Mouse (Mus musculus) splenic B cell, adult 2 months (primary cell): ENCODE results near the gene Cdc37.

Experiments
- DNase-seq: peaks from one replicate; pipeline ENCODE4 v3.0.0-alpha.2; 2011; ENCODE audit warnings: low read depth, low spot score
- H3K27me3 ChIP-seq: 2 replicates; pipeline ENCODE4 v1.6.1; 2012; ENCODE audit warnings: mild to moderate bottlenecking, low read length, moderate library complexity, mixed read lengths; ENCODE audit not compliant: control insufficient read depth, poor library complexity, insufficient read depth, severe bottlenecking
- H3K36me3 ChIP-seq: 2 replicates; pipeline ENCODE4 v1.6.1; 2012; ENCODE audit warnings: mild to moderate bottlenecking, low read length, moderate library complexity, mixed read lengths; ENCODE audit not compliant: control insufficient read depth, poor library complexity, insufficient read depth, severe bottlenecking

Gene Cdc37

GRCm38 (mm10) chr9:21107607-21108237, 42.1 kb downstream of the Cdc37 start:
- no peaks in the 10 kb centered on the region for H3K27me3 ChIP-seq
- H3K36me3 ChIP-seq, result peaks cover 4% of the 10 kb centered on the region
- DNase-seq, result no peak

DNA sequence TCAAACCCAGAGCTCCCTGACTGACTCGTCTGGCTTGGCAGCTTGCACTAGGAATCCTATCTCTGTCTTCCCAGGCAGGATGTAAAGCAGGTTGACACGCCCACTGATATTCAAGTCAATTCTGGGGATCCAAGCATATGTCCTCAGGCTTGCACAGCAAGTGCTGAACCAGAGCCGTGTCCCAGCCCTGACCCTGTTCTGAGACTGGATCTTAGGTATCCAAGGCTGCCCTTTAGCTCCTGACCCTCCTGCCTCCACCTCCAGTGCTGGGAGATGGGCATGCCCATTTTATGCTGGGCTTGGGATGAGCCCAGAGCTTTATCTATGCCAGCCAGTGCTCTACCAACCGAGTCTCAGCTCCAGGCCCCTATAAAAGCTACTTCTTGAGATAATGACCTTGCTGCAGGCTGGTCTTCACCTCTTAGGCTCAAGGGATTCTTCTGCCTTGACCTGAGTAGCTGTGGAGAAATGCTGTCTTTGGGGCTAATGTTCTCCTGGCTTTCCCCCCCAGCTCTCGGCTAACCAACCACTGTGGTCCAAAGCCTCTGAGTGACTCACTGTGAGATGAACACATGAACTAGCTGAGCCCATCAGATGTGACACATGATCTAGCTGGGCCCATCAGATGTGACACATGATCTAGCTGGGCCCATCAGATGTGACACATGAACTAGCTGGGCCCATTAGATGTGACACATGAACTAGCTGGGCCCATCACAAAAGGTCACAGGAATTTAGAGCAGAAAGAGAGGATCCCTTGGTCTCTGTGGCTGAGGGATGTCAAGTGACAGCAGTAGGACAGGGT, 43.8 kb downstream of the Cdc37 start:
- Histone ChIP-seq H3K36me3 (peaks cover 4% of the 10 kb centered on the region), H3K27me3 (no peaks in the 10 kb centered on the region)
- no peak for DNase-seq

GRCm38 (mm10) chr9:21104814-21105213, 45.0 kb downstream of the Cdc37 start:
- peaks cover 4% of the 10 kb centered on the region for H3K36me3 ChIP-seq
- DNase-seq, result no peak
- no peaks in the 10 kb centered on the region for H3K27me3 ChIP-seq

DNA sequence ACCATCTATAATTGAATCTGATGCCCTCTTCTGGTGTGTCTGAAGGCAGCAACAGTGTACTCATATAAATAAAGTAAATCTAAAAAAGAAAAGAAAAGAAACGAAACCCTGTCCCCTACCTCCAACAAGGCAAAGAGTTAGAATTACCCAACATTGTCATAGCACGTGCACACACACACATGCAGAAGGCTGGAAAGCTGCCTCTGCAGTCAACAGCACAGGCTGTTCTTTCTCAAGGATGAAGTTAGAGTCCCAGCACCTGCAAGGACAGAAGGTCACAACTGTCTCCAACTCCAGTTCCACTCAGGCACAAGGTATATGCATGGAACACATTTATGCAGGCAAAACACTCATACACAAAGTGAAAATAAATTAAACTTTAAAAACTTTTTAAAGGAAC, 47.7 kb downstream of the Cdc37 start:
- no peak for DNase-seq
- peaks cover 4% of the 10 kb centered on the region for H3K36me3 ChIP-seq

GRCm38 (mm10) chr9:21100447-21101161, 49.2 kb downstream of the Cdc37 start:
- H3K36me3 ChIP-seq, result peaks cover 4% of the 10 kb centered on the region
- no peaks in the 10 kb centered on the region for H3K27me3 ChIP-seq
- no peak for DNase-seq

More for the DNA sequence above, 47.7 kb downstream of the Cdc37 start:
- no peaks in the 10 kb centered on the region for H3K27me3 ChIP-seq

GRCm38 (mm10) chr9:21097793-21098192, 52.0 kb downstream of the Cdc37 start:
- DNase-seq, result no peak
- H3K36me3 ChIP-seq, result no peaks in the 10 kb centered on the region
- no peaks in the 10 kb centered on the region for H3K27me3 ChIP-seq

GRCm38 (mm10) chr9:21095958-21096357, 53.8 kb downstream of the Cdc37 start:
- Histone ChIP-seq H3K36me3 (no peaks in the 10 kb centered on the region), H3K27me3 (no peaks in the 10 kb centered on the region)
- no peak for DNase-seq

GRCm38 (mm10) chr9:21093423-21093822, 56.4 kb downstream of the Cdc37 start:
- no peaks in the 10 kb centered on the region for H3K27me3 ChIP-seq
- no peaks in the 10 kb centered on the region; the same call in 1 of the 2 replicates for H3K36me3 ChIP-seq
- no peak for DNase-seq

DNA sequence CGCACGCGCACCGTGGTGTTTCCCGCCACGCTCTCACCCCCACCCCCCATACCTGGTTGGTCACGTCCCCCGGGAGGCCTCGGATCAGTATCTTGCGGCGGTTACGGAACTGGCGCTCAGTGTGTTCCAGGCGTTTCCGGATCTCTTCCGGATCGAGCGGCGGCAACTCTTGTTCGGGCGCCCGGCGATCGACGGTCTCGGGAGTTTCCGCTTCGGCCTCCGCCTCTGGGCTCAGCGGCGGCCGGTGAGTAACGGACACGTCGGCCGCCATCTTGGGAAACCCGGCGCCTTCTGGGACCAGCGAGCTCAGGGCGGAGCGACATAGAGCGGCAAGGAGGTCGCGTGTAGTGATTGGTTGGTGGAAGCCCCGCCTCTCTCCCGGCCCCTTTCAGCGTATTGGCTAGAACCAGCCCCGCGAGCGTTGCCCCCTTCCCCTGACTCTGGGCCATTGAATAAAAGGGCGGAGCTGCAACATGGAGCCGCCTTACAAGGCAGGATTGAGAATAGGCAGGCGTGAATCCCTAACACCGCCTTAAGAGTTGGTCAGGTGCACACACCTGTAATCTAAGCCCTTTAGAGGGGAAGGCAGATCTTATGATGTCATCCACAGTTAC, 58.0 kb downstream of the Cdc37 start, which contains the start of the genes Gm38431 and Raver1:
Gene Gm38431, minus strand, starts transcription at position 291 of the 614 bp plus-strand sequence.
Gene Raver1, minus strand, starts transcription at position 302 of the 614 bp plus-strand sequence.
- peak; percentile 98 for DNase-seq
- H3K36me3 ChIP-seq, result peaks cover 2% of the 10 kb centered on the region; the same call in 1 of the 2 replicates
- no peaks in the 10 kb centered on the region for H3K27me3 ChIP-seq

DNA sequence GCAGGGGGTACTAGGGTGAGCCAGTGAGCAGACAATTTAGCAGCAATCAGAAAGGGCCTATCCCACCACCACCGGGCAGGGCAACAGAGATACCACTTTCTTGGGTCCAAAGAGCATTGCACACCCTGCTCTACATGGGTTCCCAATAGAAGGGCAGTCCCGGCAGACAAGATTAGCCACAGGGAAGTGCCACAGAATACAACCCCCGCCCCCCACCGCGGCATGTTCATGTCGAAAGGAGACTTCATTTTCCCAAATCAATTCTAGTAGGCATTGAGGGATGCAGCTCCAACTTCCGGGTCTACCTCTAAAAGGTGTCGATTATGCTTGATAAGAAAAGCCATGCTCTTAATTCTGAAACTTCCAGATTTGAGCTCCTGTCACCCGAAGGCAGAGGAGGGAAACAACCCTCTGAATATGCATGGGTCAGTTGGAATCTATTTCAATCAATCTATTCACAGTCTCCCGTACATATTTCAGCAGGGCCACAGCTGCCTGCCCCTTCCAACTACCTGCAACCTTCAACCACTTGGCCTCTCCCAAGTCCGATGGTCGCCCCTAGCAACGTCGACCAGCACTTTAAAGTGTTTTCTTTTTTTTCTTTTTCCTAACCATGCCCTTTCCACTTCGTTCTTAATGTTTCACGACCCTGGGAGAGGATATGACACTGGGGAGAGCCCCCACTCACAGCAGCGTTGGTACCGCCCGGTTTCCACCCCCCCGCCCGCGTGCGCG, 58.6 kb downstream of the Cdc37 start:
- Histone ChIP-seq H3K27me3 (no peaks in the 10 kb centered on the region), H3K36me3 (peaks cover 2% of the 10 kb centered on the region; the same call in 1 of the 2 replicates)
- peak; percentile 13 for DNase-seq

GRCm38 (mm10) chr9:21090537-21090936, 59.2 kb downstream of the Cdc37 start:
- Histone ChIP-seq H3K27me3 (no peaks in the 10 kb centered on the region), H3K36me3 (peaks cover 2% of the 10 kb centered on the region; the same call in 1 of the 2 replicates)
- no peak for DNase-seq

DNA sequence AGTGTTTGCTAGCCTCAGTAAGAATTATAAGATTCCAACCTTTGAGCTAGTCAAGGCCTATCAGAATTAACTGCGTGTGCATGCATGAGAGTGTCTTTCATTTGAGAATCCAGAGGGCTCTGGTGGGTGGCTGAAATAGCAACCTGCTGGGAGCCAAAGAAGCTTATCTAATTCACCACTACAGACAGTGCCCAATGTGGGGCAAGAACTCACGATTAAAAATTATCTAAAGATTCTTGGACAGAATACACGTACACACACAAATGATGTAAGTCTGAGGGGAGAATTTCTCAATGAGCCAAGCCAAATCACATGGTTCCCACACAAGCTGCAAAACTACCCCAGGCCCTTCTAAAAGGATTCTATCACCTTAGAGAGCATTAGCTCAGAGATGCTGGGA, 66.5 kb downstream of the Cdc37 start:
- peaks cover 18% of the 10 kb centered on the region for H3K36me3 ChIP-seq
- no peak for DNase-seq
- no peaks in the 10 kb centered on the region for H3K27me3 ChIP-seq
